Mouse (Mus musculus) granulocyte monocyte progenitor cell, adult 5-6 weeks (primary cell): ENCODE data around the gene 1190005I06Rik. TPM values are rescaled to one million over a fixed set of nuclear protein-coding genes. Genes with fewer than 3 reads are reported as not detected.

ENCODE experiments used
- ATAC-seq: replicated peaks from 2 replicates; pipeline ENCODE4 v1.8.0; 2016; ENCODE audit warnings: mild to moderate bottlenecking, moderate TSS enrichment, inconsistent platforms; ENCODE audit not compliant: poor library complexity, severe bottlenecking
- total RNA-seq, 2 experiments: library from RNA; stranded (forward) in 1 of 2; stranded (reverse) in 1 of 2; fragments of 200-712, 200-1000 nt in 1 of 2; fragments of >200 nt in 1 of 2; fragmentation: Nextera tagmentation in 1 of 2; gene quantifications; 2 replicates each; pipeline ENCODE4 v1.2.3; 2014 to 2017

Gene 1190005I06Rik
- total RNA-seq (2014; fragmentation: Nextera tagmentation) (not detected in 2 replicates), total RNA-seq (2017) (0.60 TPM in 1 of 2 replicates, not detected in the other)

DNA sequence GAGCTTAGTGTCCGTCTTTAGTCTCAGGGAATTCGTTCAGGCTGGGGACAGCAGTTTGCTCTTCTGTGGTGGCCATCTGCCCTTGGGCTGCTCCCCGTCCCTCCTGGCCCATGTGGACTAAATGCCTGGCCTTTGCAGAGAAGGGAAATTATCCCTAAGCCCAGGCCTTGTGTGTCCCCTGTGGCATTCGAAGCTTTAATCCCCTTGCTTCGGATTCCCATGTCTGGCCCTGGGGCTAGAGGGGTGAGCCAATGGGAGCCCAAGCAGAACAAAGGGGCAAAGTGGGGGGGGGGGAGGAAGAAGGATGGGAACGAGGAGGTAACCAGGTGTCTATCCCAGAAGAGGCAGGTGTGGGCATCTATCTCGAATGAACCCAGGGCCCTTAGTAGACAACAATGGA lies at the start of gene 1190005I06Rik:
1190005I06Rik (minus strand) TSS at position 101 of the 400 bp plus-strand sequence.
- ATAC-seq, result no peak

- peak; percentile 33 for ATAC-seq
Measured at GRCm38 (mm10) chr8:120696401-120697153, 49.1 kb upstream of the 1190005I06Rik start.

GRCm38 (mm10) chr8:120693861-120694493 lies 46.5 kb upstream of the 1190005I06Rik start:
- ATAC-seq, result peak; percentile 27; the same call in 1 of the 2 replicates

DNA sequence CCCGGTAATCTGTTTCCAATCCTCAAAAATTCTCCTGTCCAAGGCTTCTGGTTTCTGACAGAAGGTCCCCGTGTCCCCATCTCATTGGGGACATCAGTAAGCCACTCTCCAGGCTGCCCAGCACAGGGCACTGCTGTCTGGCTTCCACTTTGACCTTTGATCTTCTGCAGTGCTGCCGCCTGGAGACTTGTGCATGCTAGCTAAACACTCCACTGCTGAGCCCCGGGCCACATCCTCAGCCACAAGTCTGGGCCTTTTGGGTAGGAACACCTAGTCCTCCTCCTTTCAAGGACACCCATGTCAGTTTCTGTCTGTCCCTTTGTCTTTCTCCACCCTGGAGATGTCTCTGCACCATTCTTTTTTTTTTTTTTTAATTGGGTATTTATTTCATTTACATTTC lies 45.5 kb upstream of the 1190005I06Rik start:
- no peak for ATAC-seq

- no peak for ATAC-seq
Measured at GRCm38 (mm10) chr8:120688511-120688910, 41.1 kb upstream of the 1190005I06Rik start.

GRCm38 (mm10) chr8:120687786-120688185 lies 40.4 kb upstream of the 1190005I06Rik start:
- no peak for ATAC-seq

DNA sequence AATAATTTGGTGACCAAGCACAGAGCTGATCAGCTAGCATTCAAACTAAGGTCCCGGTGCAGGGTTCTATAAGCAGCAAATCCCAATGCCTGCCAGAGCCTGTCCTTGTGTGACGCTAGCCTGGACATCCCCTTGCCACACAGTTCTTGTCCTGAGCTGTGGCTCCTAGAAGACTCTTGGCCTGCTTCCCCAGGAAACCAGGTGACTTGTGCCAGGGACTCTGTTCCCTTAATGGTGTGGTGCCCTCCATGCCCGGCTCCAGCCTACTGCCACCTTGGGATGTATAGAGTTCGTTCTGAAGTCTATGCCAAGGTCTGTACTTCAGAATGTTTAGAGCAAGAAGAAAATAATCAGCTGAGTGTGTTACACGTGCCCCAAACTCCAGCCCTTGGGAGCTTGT lies 39.1 kb upstream of the 1190005I06Rik start:
- peak; percentile 8; the same call in 1 of the 2 replicates for ATAC-seq

DNA sequence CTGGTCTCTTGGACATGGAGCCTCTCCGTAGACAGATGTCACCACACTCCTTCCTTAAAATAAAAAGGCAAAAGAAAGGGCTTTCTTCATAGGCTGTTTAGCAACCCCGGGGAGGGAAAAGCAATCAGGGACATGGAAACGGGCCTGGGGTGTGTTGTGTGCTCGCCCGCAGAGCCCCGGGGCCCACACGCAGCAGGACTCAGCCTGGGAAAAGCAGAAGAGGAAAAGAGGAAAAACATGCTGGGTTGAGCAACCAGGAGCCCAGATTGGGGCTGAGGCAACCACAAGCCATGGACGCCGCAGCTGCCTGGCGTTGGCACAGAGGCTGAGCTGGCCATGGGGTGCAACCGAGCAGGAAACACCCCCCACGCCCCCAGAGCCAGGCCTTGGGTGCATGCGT lies 38.6 kb upstream of the 1190005I06Rik start:
- peak; percentile 83 for ATAC-seq

DNA sequence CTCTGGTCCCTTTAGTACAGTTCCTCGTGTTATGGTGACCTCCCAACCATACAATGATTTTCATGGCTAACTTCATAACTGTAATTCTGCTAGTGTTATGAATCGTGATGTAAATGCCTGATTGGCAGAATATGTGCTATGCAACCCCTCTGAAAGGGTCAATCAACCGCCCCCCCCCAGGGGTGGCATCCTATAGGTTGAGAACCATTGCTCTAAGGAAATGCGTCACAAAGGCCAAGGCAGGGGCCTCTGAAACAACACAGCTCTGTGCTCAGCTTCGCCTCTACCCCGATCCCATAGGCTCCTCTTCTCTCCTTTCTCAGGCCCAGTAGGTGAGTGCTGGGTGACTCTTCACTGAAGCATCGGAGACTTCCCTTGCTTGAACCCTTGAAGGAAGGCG lies 38.2 kb upstream of the 1190005I06Rik start:
- ATAC-seq, result no peak

DNA sequence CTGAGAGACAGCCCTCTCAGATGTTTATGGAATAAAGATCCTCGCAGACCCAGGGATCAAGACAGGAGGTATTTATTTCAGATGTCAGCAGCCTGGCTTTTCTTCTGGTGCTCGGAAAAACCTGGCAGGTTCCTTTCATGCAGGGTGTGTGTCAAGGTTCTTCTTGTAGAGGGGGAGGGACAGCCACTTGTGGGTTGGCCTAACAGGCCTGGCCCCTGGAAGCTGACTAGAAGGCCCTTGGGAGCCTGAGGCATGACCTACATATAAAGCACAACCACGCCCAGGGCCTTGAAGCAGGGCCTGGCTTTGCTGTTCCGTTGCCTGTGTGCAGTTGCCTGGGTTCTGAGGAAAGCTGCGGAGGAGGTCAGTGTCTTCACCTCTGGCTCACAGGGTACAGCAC lies 37.7 kb upstream of the 1190005I06Rik start:
- no peak for ATAC-seq

DNA sequence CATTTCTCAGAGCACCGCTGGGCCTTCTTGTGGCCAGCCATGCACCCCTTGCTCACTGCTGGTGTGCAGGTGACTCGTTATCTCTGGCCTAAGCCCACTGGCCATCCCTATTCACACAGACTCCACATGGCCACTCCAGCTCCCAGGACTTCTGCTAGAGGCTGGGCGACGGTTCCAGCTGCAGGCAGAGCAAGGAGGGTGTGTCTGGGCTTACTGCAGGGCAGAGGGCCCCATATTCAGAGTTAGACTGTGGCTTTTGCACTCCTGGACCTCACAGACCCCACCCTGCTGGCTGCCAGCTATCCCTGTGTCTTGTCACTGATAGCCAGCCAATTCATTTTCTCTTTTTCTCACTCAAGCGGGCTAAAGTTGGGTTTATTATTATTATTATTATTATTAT lies 36.6 kb upstream of the 1190005I06Rik start:
- no peak for ATAC-seq

- peak; percentile 20 for ATAC-seq
Measured at GRCm38 (mm10) chr8:120683602-120684001, 36.2 kb upstream of the 1190005I06Rik start.

GRCm38 (mm10) chr8:120681113-120681512 lies 33.7 kb upstream of the 1190005I06Rik start:
- peak; percentile 8; the same call in 1 of the 2 replicates for ATAC-seq

DNA sequence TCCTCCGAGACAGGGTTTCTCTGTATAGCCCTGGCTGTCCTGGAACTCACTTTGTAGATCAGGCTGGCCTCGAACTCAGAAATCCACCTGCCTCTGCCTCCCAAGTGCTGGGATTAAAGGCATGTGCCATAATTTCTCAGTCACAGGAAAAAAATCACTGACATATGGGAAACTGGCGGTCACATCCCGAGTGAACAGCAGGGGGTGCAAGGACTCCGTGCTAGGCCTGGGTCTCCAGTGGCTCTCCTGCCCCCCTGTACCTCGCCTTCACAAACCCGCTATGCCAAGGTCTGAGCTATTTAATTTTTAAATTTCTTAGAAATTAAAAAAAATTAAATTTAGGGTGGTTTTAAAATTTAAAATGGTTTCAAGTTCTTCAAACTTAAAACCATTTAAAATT lies 33.0 kb upstream of the 1190005I06Rik start:
- peak; percentile 44; the same call in 1 of the 2 replicates for ATAC-seq

GRCm38 (mm10) chr8:120679629-120680387 lies 32.4 kb upstream of the 1190005I06Rik start:
- ATAC-seq, result no peak

DNA sequence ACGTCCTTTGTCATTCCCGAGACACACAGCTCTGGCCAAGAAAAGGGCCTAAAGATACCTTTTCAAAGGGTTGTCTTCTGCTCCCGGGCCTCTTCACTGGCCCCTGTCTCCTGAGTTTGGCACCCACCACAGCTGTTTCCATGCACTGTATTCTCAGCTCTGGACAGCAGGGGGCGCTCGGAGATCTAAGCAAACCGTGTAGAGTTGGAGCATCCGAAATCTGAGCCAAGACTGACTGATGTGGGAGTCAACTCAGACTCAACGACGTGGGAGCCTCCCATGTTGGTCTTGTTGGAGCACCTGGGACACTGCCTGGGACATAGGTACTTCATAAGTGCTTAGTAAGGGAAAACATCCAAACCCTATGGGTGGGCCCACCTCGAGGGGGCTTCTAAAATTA lies 31.0 kb upstream of the 1190005I06Rik start:
- ATAC-seq, result peak; percentile 64

GRCm38 (mm10) chr8:120675718-120676117 lies 28.3 kb upstream of the 1190005I06Rik start:
- ATAC-seq, result no peak

DNA sequence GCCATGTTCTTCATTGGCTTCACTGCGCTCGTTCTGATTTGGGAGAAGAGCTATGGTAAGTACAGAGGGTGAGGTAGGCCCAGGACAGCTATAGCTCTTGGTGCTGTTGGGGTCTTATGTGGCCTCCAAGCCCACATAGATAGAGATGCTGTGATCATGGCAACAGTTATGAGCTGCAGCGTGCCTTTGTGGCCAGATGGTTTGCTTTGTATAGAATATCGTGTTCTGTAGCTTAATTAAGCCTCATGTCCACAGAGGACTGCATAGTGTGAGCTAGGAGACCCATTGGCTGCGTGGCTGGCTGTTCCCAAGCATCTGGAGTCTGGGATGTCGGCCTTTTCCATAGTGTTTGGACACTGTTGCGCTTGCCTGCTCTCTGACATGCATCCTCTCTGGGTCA lies 25.9 kb upstream of the 1190005I06Rik start:
- no peak for ATAC-seq

DNA sequence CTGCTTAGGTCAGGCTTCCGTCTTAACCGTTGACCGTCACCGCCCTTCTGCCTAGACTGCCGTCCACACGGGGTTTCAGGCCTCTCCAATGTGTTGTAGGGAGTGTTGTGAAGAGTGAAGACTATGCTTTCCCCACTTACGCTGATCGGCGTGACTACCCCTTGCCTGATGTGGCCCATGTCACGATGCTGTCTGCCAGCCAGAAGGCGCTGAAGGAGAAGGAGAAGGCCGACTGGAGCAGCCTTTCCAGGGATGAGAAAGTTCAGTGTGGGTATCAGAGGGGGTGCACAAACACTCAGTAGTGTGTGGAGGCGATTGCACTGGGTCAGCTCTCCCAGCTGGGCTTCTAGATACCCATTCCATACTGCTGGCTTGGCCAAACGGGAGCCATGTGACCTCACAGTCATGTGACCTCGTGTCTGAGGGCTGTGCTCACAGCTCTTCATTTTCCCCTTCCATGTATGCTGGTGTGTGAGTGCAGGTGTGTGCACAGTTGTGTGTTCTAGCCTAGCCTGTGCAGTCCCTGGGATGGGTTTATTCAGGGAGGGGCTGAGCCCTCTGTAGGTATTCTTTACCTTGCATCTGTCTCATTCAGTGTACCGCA lies 25.3 kb upstream of the 1190005I06Rik start:
- ATAC-seq, result no peak

DNA sequence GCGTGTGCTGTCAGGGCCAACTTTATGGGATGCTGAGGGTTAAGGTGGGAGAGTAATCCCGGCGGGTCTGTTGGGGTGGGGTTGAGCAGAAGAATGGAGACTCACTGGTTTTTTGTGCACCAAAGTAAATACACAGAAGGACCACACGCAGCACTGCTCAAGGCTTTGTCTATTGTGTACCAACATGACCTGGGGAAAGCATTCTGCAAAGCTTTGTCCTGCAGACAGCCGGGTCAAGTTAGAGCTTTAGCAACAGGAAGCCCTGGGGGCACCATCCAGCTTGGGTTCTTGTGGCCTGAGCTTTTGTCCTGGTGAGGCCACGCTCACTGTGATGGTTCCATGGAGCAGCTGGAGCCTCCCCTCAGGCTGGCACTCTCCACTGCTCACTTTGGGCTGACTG lies 24.3 kb upstream of the 1190005I06Rik start:
- ATAC-seq, result no peak
